Mouse (Mus musculus): ENCODE results near the gene Polr2a.
"Not testable (repeated sequence)": the region's sequence is repeated elsewhere in the genome, so short reads cannot be mapped to it uniquely, and the experiment has no call there.

Gene Polr2a

GRCm38 (mm10) chr11:69704613-69705010, 53.8 kb downstream of the Polr2a start:
- no peak for DNase-seq (ENCODE audit: low spot score)

- no peak for DNase-seq (ENCODE audit: low spot score)
These were observed 54.4 kb downstream of the Polr2a start for GRCm38 (mm10) chr11:69703814-69704612.

GRCm38 (mm10) chr11:69703381-69703780, 55.1 kb downstream of the Polr2a start:
- DNase-seq (ENCODE audit: low spot score), result not testable (repeated sequence)

- not testable (repeated sequence) for DNase-seq (ENCODE audit: low spot score)
These were observed 55.6 kb downstream of the Polr2a start for GRCm38 (mm10) chr11:69702886-69703285.

GRCm38 (mm10) chr11:69699595-69699994, 58.8 kb downstream of the Polr2a start:
- no peak for DNase-seq (ENCODE audit: low spot score)

- DNase-seq (ENCODE audit: low spot score), result no peak
These were observed 59.9 kb downstream of the Polr2a start for GRCm38 (mm10) chr11:69698574-69698973.

GRCm38 (mm10) chr11:69697396-69697795, 61.0 kb downstream of the Polr2a start:
- no peak for DNase-seq (ENCODE audit: low spot score)

- DNase-seq (ENCODE audit: low spot score), result peak; percentile 66
These were observed 62.9 kb downstream of the Polr2a start, which contains the start of the genes Tnfsf12 and Tnfsfm13 for GRCm38 (mm10) chr11:69695361-69696181. Tnfsf12 (minus strand) TSS chr11:69695849. Tnfsfm13 (minus strand) TSS chr11:69696098.

GRCm38 (mm10) chr11:69695046-69695360, 63.4 kb downstream of the Polr2a start:
- DNase-seq (ENCODE audit: low spot score), result no peak

GRCm38 (mm10) chr11:69693421-69693965, 64.9 kb downstream of the Polr2a start:
- no peak for DNase-seq (ENCODE audit: low spot score)

GRCm38 (mm10) chr11:69692863-69693262, 65.6 kb downstream of the Polr2a start:
- no peak for DNase-seq (ENCODE audit: low spot score)

GRCm38 (mm10) chr11:69692196-69692811, 66.1 kb downstream of the Polr2a start:
- no peak for DNase-seq (ENCODE audit: low spot score)

- DNase-seq (ENCODE audit: low spot score), result no peak
These were observed 68.5 kb downstream of the Polr2a start for GRCm38 (mm10) chr11:69689891-69690290.

- no peak for DNase-seq (ENCODE audit: low spot score)
These were observed 71.4 kb downstream of the Polr2a start for GRCm38 (mm10) chr11:69687061-69687460.

- no peak for DNase-seq (ENCODE audit: low spot score)
These were observed 72.1 kb downstream of the Polr2a start for GRCm38 (mm10) chr11:69686377-69686776.

GRCm38 (mm10) chr11:69685526-69686148, 72.8 kb downstream of the Polr2a start, which contains the start of gene Tnfsf13:
Tnfsf13 (minus strand) TSS chr11:69685784.
- no peak for DNase-seq (ENCODE audit: low spot score)

- DNase-seq (ENCODE audit: low spot score), result no peak
These were observed 73.5 kb downstream of the Polr2a start for GRCm38 (mm10) chr11:69684936-69685335.

GRCm38 (mm10) chr11:69684128-69684745, 74.2 kb downstream of the Polr2a start:
- no peak for DNase-seq (ENCODE audit: low spot score)
